Comparison of ENCODE assay signal across 19 mouse cellular contexts in genomic region chr11:54731367-54731766, GRCm38 (mm10).
"Had no signal": no experiment of that assay in that cellular context is flagged by ENCODE, and none has a peak within 500 bp of the region (broad histone marks: within the 10 kb centered on the region; RNA-seq: fewer than 3 reads in every experiment).

No protein-coding gene starts in this region.

- H3K4me2 ChIP-seq: lung, embryonic 14.5 days; midbrain, embryonic 12.5 days; neural tube, embryonic 13.5 days; neural tube, embryonic 15.5 days had no signal

- H3K4me3 ChIP-seq: midbrain, embryonic 10.5 days; midbrain, embryonic 12.5 days; myocyte; neural tube, embryonic 13.5 days; neural tube, embryonic 15.5 days had no signal

- H3K27ac ChIP-seq: midbrain, embryonic 10.5 days; midbrain, embryonic 12.5 days; neural tube, embryonic 13.5 days; neural tube, embryonic 15.5 days had no signal

- H3K27me3 ChIP-seq: midbrain, embryonic 12.5 days; neural tube, embryonic 13.5 days; neural tube, embryonic 15.5 days had no signal

- H3K9me3 ChIP-seq: midbrain, embryonic 10.5 days; midbrain, embryonic 12.5 days; neural tube, embryonic 13.5 days; neural tube, embryonic 15.5 days had no signal

- H3K9ac ChIP-seq: lung, embryonic 14.5 days; midbrain, embryonic 12.5 days; neural tube, embryonic 13.5 days; neural tube, embryonic 15.5 days had no signal

- ATAC-seq: midbrain, embryonic 16.5 days had no signal

- DNase-seq: lung, adult 18-20 months; lung, embryonic 14.5 days; lung, postnatal 10 days; lung, postnatal 4 days; midbrain, embryonic 14.5 days; retina, postnatal 1 day; right cerebral cortex, adult 18-20 months; right cerebral cortex, postnatal 25 days; right cerebral cortex, postnatal 4 days; spleen, adult 18-20 months; thymus, adult 18-20 months; thymus, postnatal 14 days; thymus, postnatal 36 days had no signal
